Mouse (Mus musculus): ENCODE measurements around the gene 1700069L16Rik.

The 1700069L16Rik gene

GRCm38 (mm10) chr5:113732182-113732581, 7.6 kb upstream of the 1700069L16Rik start:
- peak; percentile 29 to 45 for DNase-seq

- no peak for DNase-seq
Observed at GRCm38 (mm10) chr5:113731174-113731573, 6.6 kb upstream of the 1700069L16Rik start.

DNA sequence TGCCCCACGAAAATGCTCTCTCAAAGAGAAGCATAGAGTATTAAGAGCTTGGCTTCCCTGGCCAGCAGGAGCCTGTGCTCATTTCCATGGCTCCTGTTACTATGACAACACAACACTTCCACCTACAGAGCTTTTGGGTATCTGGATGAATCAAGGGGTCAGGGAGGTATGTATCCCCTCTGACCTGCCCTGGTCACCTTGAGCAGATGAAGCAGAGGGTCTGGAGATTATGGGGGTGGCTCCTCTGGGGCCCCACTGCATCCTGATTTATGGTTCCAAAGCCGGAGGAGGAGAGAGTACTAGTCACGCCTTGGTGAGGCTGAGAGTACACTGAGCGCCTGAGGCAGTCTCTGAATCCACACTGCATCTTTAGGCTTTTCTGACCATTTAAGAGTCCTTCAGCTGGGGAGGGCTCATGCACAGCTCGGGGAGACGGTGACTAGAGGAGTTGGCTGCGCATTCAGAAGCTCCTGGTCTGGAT, 6.1 kb upstream of the 1700069L16Rik start:
- no peak for DNase-seq

DNA sequence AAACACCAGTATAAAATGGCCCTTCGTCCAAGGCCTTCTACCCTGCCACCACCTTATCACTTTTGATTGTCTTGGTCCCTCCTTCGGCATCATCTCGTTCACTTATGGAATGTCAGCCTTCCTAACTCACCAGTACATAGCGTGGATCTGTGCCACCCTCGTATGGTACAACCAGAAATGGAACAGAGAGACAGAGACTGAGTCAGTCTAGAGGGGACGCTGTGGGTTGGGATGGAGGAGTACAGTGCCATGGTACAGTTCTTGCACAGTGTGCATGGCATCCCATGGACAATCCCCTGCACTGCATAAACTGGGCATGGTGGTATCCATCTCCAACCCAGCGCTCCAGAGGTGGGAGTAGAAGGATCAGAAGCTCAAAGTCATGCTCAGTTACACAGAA, 4.1 kb upstream of the 1700069L16Rik start:
- no peak for DNase-seq

- no peak for DNase-seq
Observed at GRCm38 (mm10) chr5:113728011-113728410, 3.4 kb upstream of the 1700069L16Rik start.

- DNase-seq: no peak
Observed at GRCm38 (mm10) chr5:113727238-113727637, 2.7 kb upstream of the 1700069L16Rik start.

DNA sequence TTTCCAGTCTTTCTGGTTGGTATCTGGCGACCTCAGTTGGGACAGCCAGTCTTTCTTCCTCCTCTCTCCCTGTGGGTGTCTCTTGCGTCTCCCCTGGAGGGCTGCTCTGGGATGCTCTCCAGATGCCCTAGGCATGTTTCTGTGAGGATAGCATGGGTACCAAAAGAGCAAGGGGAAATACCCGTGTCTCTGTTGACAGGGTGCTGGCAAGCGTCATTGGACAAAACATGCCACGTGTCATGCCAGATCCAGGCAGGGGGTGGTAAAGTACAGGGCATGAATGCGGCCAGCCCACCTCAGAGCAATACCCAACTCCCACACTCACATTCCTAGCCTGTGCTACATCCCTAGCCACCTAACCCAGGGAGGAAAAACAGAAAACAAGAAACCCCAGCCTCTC, 2.0 kb upstream of the 1700069L16Rik start:
- no peak for DNase-seq

- DNase-seq: no peak
Observed at GRCm38 (mm10) chr5:113725417-113725816, 845 bp upstream of the 1700069L16Rik start.

DNA sequence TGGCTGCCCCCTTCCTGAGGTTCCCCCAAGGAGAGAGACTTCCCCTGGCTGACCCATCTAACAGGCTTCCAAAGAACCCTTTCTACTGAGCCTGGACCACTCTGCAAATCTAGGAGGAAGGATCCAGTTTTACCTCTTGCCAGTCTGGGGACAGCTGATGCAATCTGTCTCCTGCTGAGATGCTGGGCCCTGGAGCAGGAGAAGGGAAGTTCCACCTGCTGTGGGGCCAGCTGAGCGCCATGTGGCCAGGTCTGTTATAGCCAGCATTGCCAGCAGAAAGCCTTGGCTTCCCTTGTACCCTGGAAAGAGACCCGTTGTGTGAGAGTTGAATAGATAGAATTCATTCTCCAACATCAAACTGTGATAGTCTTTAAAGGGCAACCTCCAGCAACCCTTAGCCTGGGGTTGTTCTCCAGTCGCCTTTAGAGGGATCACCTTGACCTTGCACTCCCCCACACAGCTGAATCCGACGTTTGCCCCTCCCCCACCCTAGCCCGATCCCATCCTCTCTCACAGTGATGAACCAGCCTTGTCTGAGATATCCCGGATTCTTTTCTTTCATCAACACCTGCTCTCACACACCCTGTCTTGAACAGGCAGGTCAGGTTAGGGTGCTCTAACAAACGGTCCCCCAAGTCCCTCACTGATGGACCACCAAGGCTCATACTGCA, 870 bp downstream of the 1700069L16Rik start:
- DNase-seq: no peak

DNA sequence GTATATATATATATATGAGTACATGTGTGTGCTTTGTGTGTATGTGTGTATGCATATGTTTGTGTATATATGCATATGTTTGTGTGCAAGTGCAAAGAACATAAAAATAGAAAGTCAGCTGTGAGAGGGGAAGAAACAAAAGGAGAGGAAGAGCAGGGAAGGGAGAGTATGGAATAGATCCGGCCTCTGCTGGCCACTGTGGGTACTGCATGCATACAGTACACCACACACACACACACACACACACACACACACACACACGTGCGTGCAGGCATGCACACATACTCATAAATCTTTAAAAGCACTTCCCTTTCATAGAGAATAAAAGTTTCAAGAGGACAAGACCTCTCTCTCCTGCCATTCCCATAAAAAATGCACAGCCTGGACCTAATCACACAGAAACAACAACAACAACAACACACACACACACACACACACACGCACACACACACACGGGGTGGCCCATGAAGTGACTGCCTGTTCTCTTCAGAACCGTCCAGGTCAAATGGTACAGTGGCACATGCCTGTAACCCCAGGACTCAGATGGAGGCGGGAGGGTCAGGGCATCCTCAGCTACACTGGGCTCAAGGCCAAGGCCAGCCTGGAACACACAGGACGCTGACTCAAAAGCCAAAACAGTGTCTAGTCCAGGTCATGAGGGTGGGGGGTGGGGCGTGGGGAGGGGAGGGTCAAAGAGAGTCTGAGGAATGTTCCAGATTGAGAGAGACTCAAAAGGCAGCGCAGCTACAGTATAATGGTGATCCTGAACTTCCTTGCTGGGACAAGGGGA, 2.2 kb downstream of the 1700069L16Rik start:
- DNase-seq: no peak

GRCm38 (mm10) chr5:113719221-113719661, 5.3 kb downstream of the 1700069L16Rik start:
- DNase-seq: no peak

DNA sequence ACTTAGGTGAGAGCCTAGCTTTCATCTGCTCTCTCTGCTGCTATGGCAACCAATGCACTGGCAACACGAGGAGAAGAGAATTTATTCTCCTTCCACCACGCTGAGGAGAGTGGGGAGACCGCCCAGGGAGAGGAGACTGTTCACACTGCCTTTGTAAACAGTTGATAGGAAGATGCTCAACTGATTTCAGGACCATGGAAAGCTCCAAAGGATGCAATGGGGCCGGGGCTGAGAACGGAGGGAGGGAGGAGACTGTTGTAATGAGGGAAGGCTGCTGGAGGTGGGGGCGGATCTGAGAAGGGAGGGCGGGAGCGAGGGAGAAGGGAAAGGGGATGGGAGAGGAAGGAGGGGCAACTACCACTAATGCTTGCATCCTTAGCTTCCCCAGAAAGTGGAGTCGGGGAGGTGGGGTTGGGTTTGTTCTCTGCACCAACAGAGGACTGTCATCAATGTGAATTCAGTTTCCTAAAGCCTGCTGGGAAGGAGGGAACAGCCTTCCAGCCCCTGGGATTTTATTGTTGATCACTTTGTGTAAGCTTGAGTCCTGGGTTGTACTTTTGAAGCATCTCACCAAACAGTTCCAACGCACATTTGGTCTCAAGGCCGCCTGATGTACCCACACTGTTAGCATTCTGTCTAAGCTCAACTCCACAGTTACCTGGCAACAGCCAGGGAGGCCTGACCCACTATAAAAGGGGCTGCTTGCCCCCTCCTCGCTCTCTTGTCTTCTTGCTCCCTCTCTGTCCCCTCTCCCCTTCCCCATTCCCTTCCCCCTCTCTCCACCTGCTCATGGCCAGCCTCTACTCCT, 7.8 kb downstream of the 1700069L16Rik start:
- DNase-seq: no peak

- no peak for DNase-seq
Observed at GRCm38 (mm10) chr5:113712861-113713260, 11.7 kb downstream of the 1700069L16Rik start.

GRCm38 (mm10) chr5:113703803-113704585, 20.6 kb downstream of the 1700069L16Rik start:
- no peak for DNase-seq

- no peak for DNase-seq
Observed at GRCm38 (mm10) chr5:113700388-113701023, 24.1 kb downstream of the 1700069L16Rik start.

DNA sequence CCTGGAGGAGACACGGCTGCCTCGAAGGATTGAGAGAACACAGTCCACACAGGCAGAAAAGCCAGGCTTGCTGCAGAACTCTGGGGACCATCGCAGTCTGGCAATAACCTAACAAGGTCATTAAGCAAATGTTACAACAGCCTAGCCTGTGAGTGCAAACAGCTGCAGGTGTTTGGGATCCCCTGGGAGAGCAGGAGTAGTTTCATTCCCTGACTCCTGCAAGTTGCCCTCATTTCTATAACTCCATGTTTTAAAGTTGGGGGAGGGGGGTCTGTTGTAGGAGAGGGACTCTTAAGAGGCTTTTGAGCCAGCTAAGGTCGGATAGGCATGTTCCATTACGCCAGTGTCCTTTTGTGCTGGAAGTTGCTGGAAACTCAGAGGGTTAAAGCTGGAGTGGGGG, 30.2 kb downstream of the 1700069L16Rik start:
- no peak for DNase-seq

- no peak for DNase-seq
Observed at GRCm38 (mm10) chr5:113694000-113694399, 30.6 kb downstream of the 1700069L16Rik start.

DNA sequence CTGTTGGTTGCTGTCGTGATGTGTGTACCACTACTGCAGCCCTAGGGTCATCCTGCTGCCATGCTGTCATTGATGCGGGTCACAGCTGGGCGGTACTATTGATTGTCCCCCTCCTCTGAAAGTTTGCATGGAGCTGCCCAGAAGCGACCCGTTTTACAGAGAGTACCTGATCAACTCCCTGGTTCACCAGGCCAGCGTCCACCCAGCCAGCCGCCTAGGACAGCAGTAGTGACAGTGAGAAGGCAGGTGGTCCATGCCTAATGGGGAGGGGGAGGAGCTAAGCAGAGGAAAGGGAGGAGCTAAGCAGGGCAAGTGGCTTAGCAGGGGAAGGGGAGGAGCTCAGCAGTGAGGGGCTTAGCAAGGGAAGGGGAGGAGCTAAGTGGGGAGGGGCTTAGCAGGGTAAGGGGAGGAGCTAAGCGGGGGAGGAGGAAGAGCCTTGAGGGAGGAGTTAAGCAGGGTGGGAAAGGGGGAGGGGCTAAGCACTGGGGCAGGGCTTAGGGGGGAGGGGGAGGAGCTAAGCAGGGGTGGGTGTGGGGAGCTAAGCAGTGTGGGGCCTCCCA, 31.3 kb downstream of the 1700069L16Rik start:
- no peak for DNase-seq

DNA sequence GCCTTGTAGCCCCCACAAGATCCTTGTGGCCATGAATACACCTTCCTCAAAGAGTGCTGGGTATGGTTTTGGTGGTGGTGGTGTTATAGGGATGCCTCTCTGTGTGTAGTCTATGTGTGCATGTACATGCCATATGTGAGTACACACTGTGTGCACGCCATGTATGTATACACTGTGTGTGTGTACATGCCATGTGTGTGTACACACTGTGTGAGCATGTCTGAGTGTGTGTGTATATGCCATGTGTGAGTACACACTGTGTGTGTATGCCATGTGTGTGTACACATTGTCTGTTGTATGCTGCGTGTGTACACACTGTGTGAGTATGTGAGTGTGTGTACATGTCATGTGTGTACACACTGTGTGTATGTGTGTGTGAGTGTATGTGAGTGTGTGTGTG, 33.7 kb downstream of the 1700069L16Rik start:
- no peak for DNase-seq

DNA sequence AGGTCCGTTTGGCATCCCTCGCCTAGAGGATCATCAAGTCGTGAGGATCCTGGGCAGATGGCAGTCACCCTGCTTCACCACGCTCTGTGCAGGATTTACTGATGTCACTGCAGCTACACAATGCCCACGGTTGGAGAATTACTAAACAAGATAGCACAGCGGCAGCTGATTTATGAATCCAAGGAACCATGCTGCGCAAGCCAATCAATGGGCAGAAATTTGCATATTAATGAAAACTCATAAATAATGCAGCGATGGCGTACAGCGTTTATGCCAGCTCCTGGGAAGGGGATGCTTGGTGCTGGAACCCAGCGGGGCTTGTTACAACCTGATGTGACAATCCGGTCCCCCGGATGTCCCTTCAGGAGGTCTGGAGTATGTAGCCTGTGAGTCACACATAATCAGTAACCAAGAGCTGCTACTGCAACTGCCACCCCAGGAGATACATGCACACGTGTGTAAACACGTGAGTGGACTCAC, 34.5 kb downstream of the 1700069L16Rik start:
- DNase-seq: no peak

GRCm38 (mm10) chr5:113687514-113687913, 37.1 kb downstream of the 1700069L16Rik start:
- no peak for DNase-seq

Measured in thymus, postnatal 36 days (tissue).